Mouse (Mus musculus): Measurements from ENCODE around the gene Prc1.

GRCm38 (mm10) chr7:80317439-80318115 is 23.3 kb downstream of the Prc1 start:
- TF ChIP-seq CTCF (IDR thresholded peaks at IDR 0.05) = no peak
- TF ChIP-seq EP300 (IDR thresholded peaks at IDR 0.05) = no peak
